Mouse (Mus musculus): ENCODE measurements at regions not wholly inside any gene's neighbourhood (a gene's known extent, or its start where the extent isn't known, plus 50 kb on each side); places are given as distances from the start of the nearest gene placed in this dataset.
"Not testable (repeated sequence)": the region's sequence is repeated elsewhere in the genome, so short reads cannot be mapped to it uniquely, and the experiment has no call there.

GRCm38 (mm10) chr7:73688451-73688850 is 51.7 kb upstream of the Fam174b start:
- H3K4me1 ChIP-seq (ENCODE audit: control insufficient read depth, insufficient read depth, low read length) = no peaks in the 10 kb centered on the region
- no peak for TF ChIP-seq POLR2A (IDR thresholded peaks at IDR 0.05; ENCODE audit: borderline replicate concordance, low read depth, low read length)
- no peak for TF ChIP-seq CTCF (IDR thresholded peaks at IDR 0.05; ENCODE audit: low read depth, low read length)
- no peak overlapping the region for H3K27ac ChIP-seq (ENCODE audit: insufficient read depth, low read depth, low read length)
- no peak overlapping the region for H3K4me3 ChIP-seq (ENCODE audit: insufficient read depth, low read length)

- H3K27ac ChIP-seq (ENCODE audit: insufficient read depth, low read depth, low read length); H3K4me3 ChIP-seq (ENCODE audit: insufficient read depth, low read length); H3K4me1 ChIP-seq (ENCODE audit: control insufficient read depth, insufficient read depth, low read length): not testable (repeated sequence)
These were observed 53.9 kb upstream of the Fam174b start for GRCm38 (mm10) chr7:73686245-73686644.

DNA sequence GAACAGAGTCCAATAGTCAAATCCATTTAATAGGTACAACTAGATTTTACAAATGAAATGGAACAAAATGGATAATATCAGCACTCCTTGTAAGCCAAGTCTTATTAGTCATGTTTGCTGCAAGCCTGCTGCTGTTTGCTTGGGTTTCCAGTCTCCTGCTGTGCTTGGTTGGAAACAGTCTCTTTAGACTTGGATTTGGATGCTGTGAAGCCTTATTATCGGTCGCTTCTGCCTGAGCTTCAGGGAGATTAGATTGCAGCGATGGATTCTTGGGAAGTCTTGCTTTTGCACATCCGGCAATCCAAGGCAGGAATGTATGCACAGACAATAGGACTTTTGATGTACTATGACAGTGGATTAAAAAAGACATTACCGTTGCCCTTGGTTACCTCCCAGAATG is 57.3 kb upstream of the Fam174b start:
- no peak overlapping the region for H3K4me3 ChIP-seq (ENCODE audit: insufficient read depth, low read length)
- no peaks in the 10 kb centered on the region for H3K4me1 ChIP-seq (ENCODE audit: control insufficient read depth, insufficient read depth, low read length)
- TF ChIP-seq CTCF (IDR thresholded peaks at IDR 0.05; ENCODE audit: low read depth, low read length) (no peak), POLR2A (IDR thresholded peaks at IDR 0.05; ENCODE audit: borderline replicate concordance, low read depth, low read length) (no peak)
- no peak overlapping the region for H3K27ac ChIP-seq (ENCODE audit: insufficient read depth, low read depth, low read length)

DNA sequence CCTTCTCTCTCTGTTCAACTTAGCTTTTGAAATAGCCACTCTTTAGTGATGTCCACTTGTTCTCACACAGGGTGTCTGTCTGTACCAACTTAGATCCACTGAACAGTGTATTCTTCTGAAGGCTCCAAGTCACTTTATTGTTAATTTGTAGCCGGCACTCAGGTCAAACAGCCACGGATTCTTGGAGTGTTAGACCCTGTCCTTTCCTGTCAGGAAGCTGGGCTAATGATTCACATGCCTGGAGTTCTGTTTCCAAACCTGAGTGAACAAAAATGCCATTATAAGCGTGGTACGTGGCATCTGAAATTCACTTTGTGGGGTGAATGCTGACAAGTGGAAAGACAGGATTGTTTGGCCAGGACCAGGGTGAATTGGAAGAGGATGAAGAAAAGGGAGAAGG is 69.5 kb upstream of the Fam174b start:
- H3K4me1 ChIP-seq (ENCODE audit: control insufficient read depth, insufficient read depth, low read length) = no peaks in the 10 kb centered on the region

GRCm38 (mm10) chr7:73668791-73669190 is 71.3 kb upstream of the Fam174b start:
- no peak overlapping the region for H3K4me3 ChIP-seq (ENCODE audit: insufficient read depth, low read length)
- no peak overlapping the region for H3K27ac ChIP-seq (ENCODE audit: insufficient read depth, low read depth, low read length)
- H3K4me1 ChIP-seq (ENCODE audit: control insufficient read depth, insufficient read depth, low read length) = no peaks in the 10 kb centered on the region
- TF ChIP-seq CTCF (IDR thresholded peaks at IDR 0.05; ENCODE audit: low read depth, low read length) (no peak), POLR2A (IDR thresholded peaks at IDR 0.05; ENCODE audit: borderline replicate concordance, low read depth, low read length) (no peak)

More for the DNA sequence above, 69.5 kb upstream of the Fam174b start:
- TF ChIP-seq POLR2A (IDR thresholded peaks at IDR 0.05; ENCODE audit: borderline replicate concordance, low read depth, low read length) (no peak), CTCF (IDR thresholded peaks at IDR 0.05; ENCODE audit: low read depth, low read length) (no peak)
- H3K4me3 ChIP-seq (ENCODE audit: insufficient read depth, low read length) = no peak overlapping the region
- H3K27ac ChIP-seq (ENCODE audit: insufficient read depth, low read depth, low read length) = no peak overlapping the region

GRCm38 (mm10) chr7:73666921-73667675 is 73.0 kb upstream of the Fam174b start:
- Histone ChIP-seq H3K27ac (ENCODE audit: insufficient read depth, low read depth, low read length) (no peak overlapping the region), H3K4me1 (ENCODE audit: control insufficient read depth, insufficient read depth, low read length) (no peaks in the 10 kb centered on the region), H3K4me3 (ENCODE audit: insufficient read depth, low read length) (no peak overlapping the region)
- TF ChIP-seq POLR2A (IDR thresholded peaks at IDR 0.05; ENCODE audit: borderline replicate concordance, low read depth, low read length) (no peak), CTCF (IDR thresholded peaks at IDR 0.05; ENCODE audit: low read depth, low read length) (no peak)

GRCm38 (mm10) chr7:73664962-73665361 is 75.1 kb upstream of the Fam174b start:
- no peaks in the 10 kb centered on the region for H3K4me1 ChIP-seq (ENCODE audit: control insufficient read depth, insufficient read depth, low read length)
- H3K4me3 ChIP-seq (ENCODE audit: insufficient read depth, low read length) = no peak overlapping the region
- TF ChIP-seq CTCF (IDR thresholded peaks at IDR 0.05; ENCODE audit: low read depth, low read length) (no peak), POLR2A (IDR thresholded peaks at IDR 0.05; ENCODE audit: borderline replicate concordance, low read depth, low read length) (no peak)
- no peak overlapping the region for H3K27ac ChIP-seq (ENCODE audit: insufficient read depth, low read depth, low read length)

DNA sequence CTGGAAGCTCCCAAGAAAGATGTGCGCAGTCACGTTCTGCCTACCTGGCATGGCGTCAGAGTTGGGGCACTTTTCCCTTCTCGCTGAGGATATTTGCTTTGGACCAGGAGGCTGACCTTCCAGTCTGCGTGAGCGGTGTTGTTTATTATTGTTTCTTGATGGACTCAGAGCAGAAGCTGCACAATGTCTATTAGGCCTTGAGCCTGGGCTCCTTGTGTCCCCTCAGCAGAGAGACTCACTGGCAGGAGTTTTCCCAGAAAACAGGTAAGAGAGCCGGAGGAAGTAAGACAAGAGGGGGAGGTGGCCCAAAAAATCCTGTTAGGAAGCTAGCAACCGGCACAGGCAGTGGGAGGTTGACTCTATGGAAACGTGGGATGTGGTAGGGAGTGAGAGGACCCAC is 77.6 kb upstream of the Fam174b start:
- Histone ChIP-seq H3K4me1 (ENCODE audit: control insufficient read depth, insufficient read depth, low read length) (no peaks in the 10 kb centered on the region), H3K27ac (ENCODE audit: insufficient read depth, low read depth, low read length) (no peak overlapping the region), H3K4me3 (ENCODE audit: insufficient read depth, low read length) (no peak overlapping the region)
- TF ChIP-seq CTCF (IDR thresholded peaks at IDR 0.05; ENCODE audit: low read depth, low read length) = no peak
- no peak for TF ChIP-seq POLR2A (IDR thresholded peaks at IDR 0.05; ENCODE audit: borderline replicate concordance, low read depth, low read length)

- TF ChIP-seq CTCF (IDR thresholded peaks at IDR 0.05; ENCODE audit: low read depth, low read length) = no peak
- no peak for TF ChIP-seq POLR2A (IDR thresholded peaks at IDR 0.05; ENCODE audit: borderline replicate concordance, low read depth, low read length)
- H3K27ac ChIP-seq (ENCODE audit: insufficient read depth, low read depth, low read length) = no peak overlapping the region
- H3K4me1 ChIP-seq (ENCODE audit: control insufficient read depth, insufficient read depth, low read length) = no peaks in the 10 kb centered on the region
- H3K4me3 ChIP-seq (ENCODE audit: insufficient read depth, low read length) = no peak overlapping the region
These were observed 78.2 kb upstream of the Fam174b start for GRCm38 (mm10) chr7:73661901-73662300.

DNA sequence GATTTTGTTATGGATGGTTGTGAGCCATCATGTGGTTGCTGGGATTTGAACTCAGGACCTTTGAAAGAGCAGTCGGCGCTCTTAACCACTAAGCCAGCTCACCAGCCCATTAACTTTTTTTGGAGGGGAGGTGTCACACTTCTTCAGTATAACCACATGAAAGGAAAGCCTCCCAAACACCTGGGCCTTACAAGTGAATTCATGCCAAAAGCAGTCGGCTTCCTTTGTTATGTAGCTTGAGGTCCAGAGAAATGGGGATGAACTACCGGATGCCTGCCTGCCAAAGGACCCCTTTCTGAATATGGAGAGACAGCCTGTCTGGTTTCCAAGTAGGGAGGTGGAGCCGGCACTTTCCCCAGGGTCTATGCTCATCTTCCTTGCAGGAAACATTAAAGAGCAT is 80.6 kb upstream of the Fam174b start:
- Histone ChIP-seq H3K27ac (ENCODE audit: insufficient read depth, low read depth, low read length) (no peak overlapping the region), H3K4me1 (ENCODE audit: control insufficient read depth, insufficient read depth, low read length) (no peaks in the 10 kb centered on the region), H3K4me3 (ENCODE audit: insufficient read depth, low read length) (no peak overlapping the region)
- TF ChIP-seq CTCF (IDR thresholded peaks at IDR 0.05; ENCODE audit: low read depth, low read length) = no peak
- no peak for TF ChIP-seq POLR2A (IDR thresholded peaks at IDR 0.05; ENCODE audit: borderline replicate concordance, low read depth, low read length)

GRCm38 (mm10) chr7:73657283-73657682 is 82.8 kb upstream of the Fam174b start:
- H3K4me1 ChIP-seq (ENCODE audit: control insufficient read depth, insufficient read depth, low read length) = no peaks in the 10 kb centered on the region
- no peak overlapping the region for H3K4me3 ChIP-seq (ENCODE audit: insufficient read depth, low read length)
- H3K27ac ChIP-seq (ENCODE audit: insufficient read depth, low read depth, low read length) = no peak overlapping the region
- TF ChIP-seq CTCF (IDR thresholded peaks at IDR 0.05; ENCODE audit: low read depth, low read length) (no peak), POLR2A (IDR thresholded peaks at IDR 0.05; ENCODE audit: borderline replicate concordance, low read depth, low read length) (no peak)

GRCm38 (mm10) chr7:73656424-73656795 is 83.7 kb upstream of the Fam174b start:
- H3K4me3 ChIP-seq (ENCODE audit: insufficient read depth, low read length); H3K27ac ChIP-seq (ENCODE audit: insufficient read depth, low read depth, low read length); H3K4me1 ChIP-seq (ENCODE audit: control insufficient read depth, insufficient read depth, low read length): not testable (repeated sequence)

All from bone marrow macrophage, adult 2 months (primary cell).